Mouse (Mus musculus) C2C12 (cell line): Measurements from ENCODE around the gene Flywch1.

Experiments used
- CEBPB ChIP-seq: IDR thresholded peaks from one replicate; pipeline ENCODE4 v1.6.1; 2011; ENCODE audit warnings: low read depth, mild to moderate bottlenecking, control low read depth, moderate library complexity
- CTCF ChIP-seq: IDR thresholded peaks from one replicate; pipeline ENCODE4 v1.5.1; 2011; ENCODE audit not compliant: control insufficient read depth, insufficient read depth, insufficient read length
- MYOD1 ChIP-seq: IDR thresholded peaks from one replicate; pipeline ENCODE4 v1.6.1; 2011; ENCODE audit warnings: low read depth; ENCODE audit not compliant: control insufficient read depth, insufficient read length
- MYOG ChIP-seq: IDR thresholded peaks from one replicate; pipeline ENCODE4 v1.6.1; 2011; ENCODE audit not compliant: control insufficient read depth, insufficient read length; ENCODE audit errors: extremely low read depth
- USF1 ChIP-seq: IDR thresholded peaks from one replicate; pipeline ENCODE4 v1.6.1; 2011; ENCODE audit warnings: low read depth, mild to moderate bottlenecking, control low read depth, moderate library complexity

GRCm38 (mm10) chr17:23806867-23807266, 35.5 kb upstream of the Flywch1 start:
- TF ChIP-seq CTCF (no peak), MYOG (no peak), USF1 (no peak), MYOD1 (no peak), CEBPB (no peak)
